Mouse (Mus musculus): Measurements from ENCODE around the gene Unkl.

GRCm38 (mm10) chr17:25184129-25184691 is 4.0 kb upstream of the Unkl start, which contains the start of gene BC003965:
- TF ChIP-seq POLR2A (IDR thresholded peaks at IDR 0.05; ENCODE audit: low read depth, low read length) (peak; percentile 70), CTCF (conservative IDR thresholded peaks at IDR 0.05; ENCODE audit: insufficient read depth, insufficient read length, low read depth, low read length) (no peak)

Measured in kidney, adult 2 months (tissue).